Mouse (Mus musculus) limb, embryonic 10.5 days (tissue): ENCODE data around the gene Ndel1. TPM values are rescaled to one million over a fixed set of nuclear protein-coding genes. Genes with fewer than 3 reads are reported as not detected.
"Not testable (repeated sequence)": the region's sequence is repeated elsewhere in the genome, so short reads cannot be mapped to it uniquely, and the experiment has no call there.

ENCODE experiments used
- DNase-seq: peaks from one replicate; pipeline ENCODE4 v3.0.0-alpha.2; 2017; ENCODE audit warnings: low spot score
- H3K27ac ChIP-seq: fragments of 300-500 bp; sonication (generic); 2 replicates; pipeline ENCODE4 v1.5.1; 2016; ENCODE audit warnings: mild to moderate bottlenecking
- H3K27me3 ChIP-seq: fragments of 300-500 bp; sonication (generic); 2 replicates; pipeline ENCODE4 v1.6.1; 2016; ENCODE audit warnings: low read depth, mild to moderate bottlenecking; ENCODE audit not compliant: poor library complexity, severe bottlenecking
- H3K36me3 ChIP-seq: fragments of 300-500 bp; sonication (generic); 2 replicates; pipeline ENCODE4 v1.6.1; 2016; ENCODE audit warnings: mild to moderate bottlenecking, moderate library complexity
- H3K4me1 ChIP-seq: fragments of 300-500 bp; sonication (generic); 2 replicates; pipeline ENCODE4 v1.6.1; 2016
- H3K4me3 ChIP-seq: fragments of 300-500 bp; sonication (generic); 2 replicates; pipeline ENCODE4 v1.5.1; 2016; ENCODE audit warnings: mild to moderate bottlenecking, moderate library complexity
- H3K9me3 ChIP-seq: fragments of 300-500 bp; sonication (generic); replicated peaks from 2 replicates; pipeline ENCODE4 v1.6.1; 2016; ENCODE audit warnings: mild to moderate bottlenecking
- WGBS: fragments of 180-500 bp; shearing (Covaris S2); methylation state at CpG from one replicate; pipeline ENCODE4 v1.1.7; 2016; 5-methylcytosine and 5-hydroxymethylcytosine counted together
- polyA plus RNA-seq: library from polyadenylated mRNA; unstranded; fragments of >200 nt; fragmentation: Nextera tagmentation; extraction: Ambion mirVana; gene quantifications from 2 replicates; pipeline ENCODE4 v1.2.1, GENCODE M21; 2016

Gene Ndel1
- polyA plus RNA-seq, 1 experiment from 2014 or later, result 61.8 TPM

- Histone ChIP-seq H3K36me3 (no peaks in the 10 kb centered on the region), H3K27ac (no peak overlapping the region), H3K27me3 (no peaks in the 10 kb centered on the region), H3K4me3 (no peak overlapping the region), H3K9me3 (no peaks in the 10 kb centered on the region), H3K4me1 (peaks cover 10% of the 10 kb centered on the region)
- WGBS, result 86% methylated on average over 3 of the region's 3 CpGs
- DNase-seq, result no peak
These were observed 14.3 kb downstream of the Ndel1 start for GRCm38 (mm10) chr11:68857329-68857728.

GRCm38 (mm10) chr11:68854621-68855020 lies 17.0 kb downstream of the Ndel1 start:
- Histone ChIP-seq H3K4me3 (no peak overlapping the region), H3K9me3 (no peaks in the 10 kb centered on the region), H3K27ac (no peak overlapping the region), H3K4me1 (peaks cover 24% of the 10 kb centered on the region), H3K36me3 (no peaks in the 10 kb centered on the region), H3K27me3 (no peaks in the 10 kb centered on the region)
- DNase-seq, result no peak
- WGBS, result 93% methylated on average over 3 of the region's 3 CpGs

- Histone ChIP-seq H3K27ac (peak overlapping the region; percentile 86), H3K27me3 (no peaks in the 10 kb centered on the region), H3K36me3 (no peaks in the 10 kb centered on the region), H3K4me1 (peaks cover 24% of the 10 kb centered on the region), H3K9me3 (no peaks in the 10 kb centered on the region), H3K4me3 (peak overlapping the region; percentile 70)
- 47% methylated on average over 14 of the region's 14 CpGs for WGBS
- DNase-seq, result peak; percentile 23
These were observed 17.9 kb downstream of the Ndel1 start for GRCm38 (mm10) chr11:68853611-68854401.

- Histone ChIP-seq H3K27me3 (no peaks in the 10 kb centered on the region), H3K36me3 (no peaks in the 10 kb centered on the region), H3K9me3 (no peaks in the 10 kb centered on the region), H3K27ac (peak overlapping the region; percentile 86), H3K4me3 (peak overlapping the region; percentile 70), H3K4me1 (peaks cover 24% of the 10 kb centered on the region)
- DNase-seq, result peak; percentile 100
- 0% methylated on average over 42 of the region's 42 CpGs for WGBS
These were observed 18.7 kb downstream of the Ndel1 start for GRCm38 (mm10) chr11:68852932-68853409.

- Histone ChIP-seq H3K27me3 (no peaks in the 10 kb centered on the region), H3K9me3 (no peaks in the 10 kb centered on the region), H3K4me1 (peaks cover 24% of the 10 kb centered on the region), H3K36me3 (no peaks in the 10 kb centered on the region), H3K4me3 (peak overlapping the region; percentile 70), H3K27ac (peak overlapping the region; percentile 86)
- WGBS, result 0% methylated on average over 36 of the region's 36 CpGs
- peak; percentile 73 for DNase-seq
These were observed 19.2 kb downstream of the Ndel1 start for GRCm38 (mm10) chr11:68852486-68852901.

- Histone ChIP-seq H3K36me3 (no peaks in the 10 kb centered on the region), H3K27ac (peak overlapping the region; percentile 86), H3K9me3 (no peaks in the 10 kb centered on the region), H3K4me1 (peaks cover 24% of the 10 kb centered on the region), H3K27me3 (no peaks in the 10 kb centered on the region), H3K4me3 (peak overlapping the region; percentile 70)
- DNase-seq, result no peak
- WGBS, result 6% methylated on average over 13 of the region's 13 CpGs
These were observed 19.8 kb downstream of the Ndel1 start for GRCm38 (mm10) chr11:68851644-68852485.

GRCm38 (mm10) chr11:68850862-68851261 lies 20.8 kb downstream of the Ndel1 start:
- WGBS, result 89% methylated on average over 7 of the region's 7 CpGs

GRCm38 (mm10) chr11:68839606-68840005 lies 32.1 kb downstream of the Ndel1 start:
- DNase-seq, result peak; percentile 15
- 93% methylated on average over 5 of the region's 5 CpGs for WGBS
- Histone ChIP-seq H3K4me1 (no peaks in the 10 kb centered on the region), H3K4me3 (no peak overlapping the region), H3K36me3 (peaks cover 81% of the 10 kb centered on the region), H3K27ac (no peak overlapping the region), H3K9me3 (no peaks in the 10 kb centered on the region), H3K27me3 (no peaks in the 10 kb centered on the region)

More at GRCm38 (mm10) chr11:68850862-68851261, 20.8 kb downstream of the Ndel1 start:
- Histone ChIP-seq H3K27ac (no peak overlapping the region), H3K9me3 (no peaks in the 10 kb centered on the region), H3K27me3 (no peaks in the 10 kb centered on the region), H3K4me1 (peaks cover 24% of the 10 kb centered on the region), H3K36me3 (no peaks in the 10 kb centered on the region), H3K4me3 (0 out of 2 replicates have a peak overlapping the region, but pooled peaks have one; percentile 4)
- no peak for DNase-seq

GRCm38 (mm10) chr11:68835034-68835433 lies 36.6 kb downstream of the Ndel1 start:
- H3K27me3 ChIP-seq, result no peaks in the 10 kb centered on the region
- H3K27ac ChIP-seq, result no peak overlapping the region
- no peaks in the 10 kb centered on the region for H3K9me3 ChIP-seq
- no peak overlapping the region for H3K4me3 ChIP-seq
- no peaks in the 10 kb centered on the region for H3K4me1 ChIP-seq
- H3K36me3 ChIP-seq, result peaks cover 83% of the 10 kb centered on the region
- 91% methylated on average over 3 of the region's 3 CpGs for WGBS
- no peak for DNase-seq

GRCm38 (mm10) chr11:68833593-68833992 lies 38.1 kb downstream of the Ndel1 start:
- Histone ChIP-seq H3K36me3 (peaks cover 84% of the 10 kb centered on the region), H3K4me3 (no peak overlapping the region), H3K4me1 (no peaks in the 10 kb centered on the region), H3K27me3 (no peaks in the 10 kb centered on the region), H3K9me3 (no peaks in the 10 kb centered on the region), H3K27ac (no peak overlapping the region)
- no peak for DNase-seq

GRCm38 (mm10) chr11:68832793-68833192 lies 38.9 kb downstream of the Ndel1 start:
- WGBS, result 42% methylated on average over 4 of the region's 4 CpGs
- Histone ChIP-seq H3K36me3 (peaks cover 88% of the 10 kb centered on the region), H3K4me1 (no peaks in the 10 kb centered on the region)

GRCm38 (mm10) chr11:68831580-68831979 lies 40.1 kb downstream of the Ndel1 start:
- peaks cover 94% of the 10 kb centered on the region for H3K36me3 ChIP-seq
- H3K27me3 ChIP-seq, DNase-seq, H3K9me3 ChIP-seq, H3K27ac ChIP-seq, H3K4me1 ChIP-seq, H3K4me3 ChIP-seq: not testable (repeated sequence)
- WGBS, result 93% methylated on average over 5 of the region's 5 CpGs

More at GRCm38 (mm10) chr11:68832793-68833192, 38.9 kb downstream of the Ndel1 start:
- Histone ChIP-seq H3K4me3 (no peak overlapping the region), H3K9me3 (no peaks in the 10 kb centered on the region), H3K27ac (no peak overlapping the region), H3K27me3 (no peaks in the 10 kb centered on the region)
- no peak for DNase-seq

- WGBS, result 88% methylated on average over 3 of the region's 3 CpGs
- Histone ChIP-seq H3K36me3 (peaks cover 86% of the 10 kb centered on the region), H3K4me1 (no peaks in the 10 kb centered on the region), H3K4me3 (no peak overlapping the region), H3K9me3 (no peaks in the 10 kb centered on the region), H3K27me3 (no peaks in the 10 kb centered on the region), H3K27ac (no peak overlapping the region)
- no peak for DNase-seq
These were observed 44.9 kb downstream of the Ndel1 start for GRCm38 (mm10) chr11:68826735-68827134.
